Mouse (Mus musculus): ENCODE results near the gene Bcl2a1d. TPM values are rescaled to one million over a fixed set of nuclear protein-coding genes. Genes with fewer than 3 reads are reported as not detected.

Bcl2a1d gene
- polyA plus RNA-seq, 1 experiment from 2014 or later = not detected

Other genes starting within 250 kb of the Bcl2a1d start
- 78.4 and 96.1 TPM in 2 replicates for gene Syncrip, start 249.3 kb downstream of the Bcl2a1d start, polyA plus RNA-seq (2016; fragmentation: Nextera tagmentation; extraction: Ambion mirVana)
- gene Zfp949, start 183.9 kb downstream of the Bcl2a1d start, polyA plus RNA-seq (2016; fragmentation: Nextera tagmentation; extraction: Ambion mirVana) = 6.2 and 6.5 TPM in 2 replicates
- 0.06 and 0.16 TPM in 2 replicates for gene Trim43a, start 151.0 kb downstream of the Bcl2a1d start, polyA plus RNA-seq (2016; fragmentation: Nextera tagmentation; extraction: Ambion mirVana)
- gene Mthfsl, start 11.6 kb downstream of the Bcl2a1d start, polyA plus RNA-seq (2016; fragmentation: Nextera tagmentation; extraction: Ambion mirVana) = 21.1 and 28.8 TPM in 2 replicates
- gene Trim43c, start 107.2 kb upstream of the Bcl2a1d start, polyA plus RNA-seq (2016; fragmentation: Nextera tagmentation; extraction: Ambion mirVana) = 0.14 and 0.28 TPM in 2 replicates
- not detected in 2 replicates for gene Bcl2a1a, start 225.0 kb upstream of the Bcl2a1d start, polyA plus RNA-seq (2016; fragmentation: Nextera tagmentation; extraction: Ambion mirVana)